Mouse (Mus musculus): ENCODE measurements around the gene Cenpk. TPM values are rescaled to one million over a fixed set of nuclear protein-coding genes. Genes with fewer than 3 reads are reported as not detected.
"Not testable (repeated sequence)": the region's sequence is repeated elsewhere in the genome, so short reads cannot be mapped to it uniquely, and the experiment has no call there.

Cenpk gene
- polyA plus RNA-seq (2016; fragmentation: Nextera tagmentation; extraction: Ambion mirVana), result 85.3 and 97.2 TPM in 2 replicates

DNA sequence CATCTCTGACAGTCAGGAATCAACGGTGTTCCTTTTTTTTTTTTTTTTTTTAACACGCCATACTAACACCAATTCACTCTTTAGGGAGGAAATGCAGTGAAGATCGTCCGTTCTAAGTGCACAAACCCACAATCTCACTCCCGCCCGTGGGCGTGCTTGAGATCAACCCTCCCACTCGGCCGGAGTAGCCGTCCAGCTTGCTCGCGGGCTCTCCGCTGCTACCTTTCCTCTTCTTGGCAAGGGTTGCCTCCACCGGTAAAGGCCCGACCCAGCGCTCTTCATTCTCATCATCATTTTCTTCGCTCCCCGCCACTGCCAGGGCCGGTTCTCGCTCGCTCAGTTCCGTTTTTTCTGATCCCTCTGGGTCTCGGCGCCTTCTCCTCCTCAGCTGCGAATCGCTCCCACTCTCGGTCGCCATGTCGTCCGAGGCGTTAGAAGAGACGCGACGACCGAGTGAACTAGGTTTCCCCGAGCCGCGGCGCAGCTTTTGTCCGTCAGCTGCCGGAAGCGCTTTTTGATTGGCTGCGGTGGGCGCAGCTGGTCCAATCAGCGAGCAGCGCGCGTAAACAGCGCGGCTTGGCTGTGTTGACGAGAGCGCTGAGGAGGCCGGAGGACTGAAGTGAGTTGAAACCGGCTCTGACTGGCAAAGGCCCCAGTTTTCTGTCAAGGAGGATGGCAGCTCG lies at the start of gene Cenpk, which contains the start of gene Ppwd1:
TSS of gene Cenpk (plus strand) at position 228 of the 683 bp plus-strand sequence.
TSS of gene Ppwd1 (minus strand) at position 460 of the 683 bp plus-strand sequence.
- H3K27me3 ChIP-seq (replicated peaks; ENCODE audit: low read depth, poor library complexity, severe bottlenecking), result no peaks in the 10 kb centered on the region
- no peaks in the 10 kb centered on the region for H3K9me3 ChIP-seq
- H3K27ac ChIP-seq (replicated peaks), result peak within 1 kb of the TSS; percentile 97
- peak within 1 kb of the TSS; percentile 77 for H3K4me3 ChIP-seq
- under 1% methylated on average over 55 of the region's 55 CpGs for WGBS
- peak; percentile 98 for DNase-seq (ENCODE audit: low spot score)
- H3K36me3 ChIP-seq (replicated peaks), result peaks cover 23% of the 10 kb centered on the region
- H3K4me1 ChIP-seq, result peaks cover 22% of the 10 kb centered on the region

DNA sequence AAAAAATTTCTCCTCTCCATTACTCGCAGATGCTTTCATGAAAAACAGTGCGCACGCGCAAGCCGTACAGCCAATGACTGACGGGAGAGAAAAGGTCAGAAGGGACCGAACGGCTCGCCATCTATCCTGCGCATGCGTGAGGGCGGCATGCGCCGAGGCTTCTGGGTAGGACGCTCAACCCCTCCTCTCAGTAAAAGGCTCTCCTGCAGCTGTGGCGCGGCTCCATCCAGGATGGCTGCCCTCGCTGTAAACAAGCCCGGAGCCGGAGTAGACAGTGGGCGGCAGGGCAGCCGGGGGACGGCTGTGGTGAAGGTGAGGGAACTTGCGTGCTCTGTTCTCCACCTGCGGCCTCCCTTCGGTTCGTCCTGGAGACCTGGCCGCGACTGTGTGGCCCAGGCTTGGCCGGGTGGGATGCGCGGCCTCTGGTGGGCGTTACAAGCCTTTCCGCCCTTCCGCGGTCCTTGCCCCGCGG lies 49.7 kb upstream of the Cenpk start, which contains the start of gene Trim23:
TSS of gene Trim23 (plus strand) at position 148 of the 472 bp plus-strand sequence.
- Histone ChIP-seq H3K27ac (replicated peaks) (peak within 1 kb of the TSS; percentile 92), H3K9me3 (no peaks in the 10 kb centered on the region), H3K4me1 (peaks cover 18% of the 10 kb centered on the region), H3K4me3 (peak within 1 kb of the TSS; percentile 82), H3K36me3 (replicated peaks) (peaks cover 48% of the 10 kb centered on the region), H3K27me3 (replicated peaks; ENCODE audit: low read depth, poor library complexity, severe bottlenecking) (no peaks in the 10 kb centered on the region)
- peak; percentile 97 for DNase-seq (ENCODE audit: low spot score)
- WGBS, result under 1% methylated on average over 38 of the region's 38 CpGs

DNA sequence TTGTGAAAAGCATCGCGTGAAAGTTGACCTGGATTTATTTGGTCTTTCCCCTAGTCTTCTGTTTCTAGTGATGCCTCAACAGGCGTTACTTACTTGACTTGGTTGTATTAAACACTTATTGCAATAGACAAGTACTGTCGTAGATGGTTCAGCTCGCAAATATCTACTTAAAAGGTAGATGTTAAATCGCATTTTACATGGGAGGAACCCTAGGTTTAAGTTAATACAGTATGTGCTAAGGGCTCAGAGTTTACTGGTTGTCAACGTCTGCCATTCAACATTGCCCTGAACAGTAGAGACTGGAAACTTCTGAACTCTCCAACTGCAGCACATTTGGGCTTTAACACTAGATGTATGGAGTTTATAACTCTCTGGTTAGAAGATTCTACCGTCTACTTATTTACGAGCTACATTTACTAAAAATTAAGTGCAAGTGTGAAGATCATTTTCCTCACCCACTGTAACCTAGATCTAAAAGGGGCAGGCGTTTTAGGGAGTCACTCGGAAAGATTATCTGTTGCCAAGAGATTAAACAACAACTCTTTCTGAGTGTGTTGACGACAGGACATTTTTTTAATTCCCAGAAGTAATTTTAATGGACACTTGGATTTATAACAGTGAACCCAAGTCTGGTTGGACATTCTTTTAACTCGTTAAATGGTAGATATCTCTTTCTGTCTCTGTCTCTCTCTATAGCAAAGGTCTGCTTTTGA lies 49.1 kb upstream of the Cenpk start:
- Histone ChIP-seq H3K9me3 (no peaks in the 10 kb centered on the region), H3K4me1 (peaks cover 18% of the 10 kb centered on the region), H3K4me3 (peak overlapping the region; percentile 82), H3K27me3 (replicated peaks; ENCODE audit: low read depth, poor library complexity, severe bottlenecking) (no peaks in the 10 kb centered on the region), H3K27ac (replicated peaks) (peak overlapping the region; percentile 92), H3K36me3 (replicated peaks) (peaks cover 51% of the 10 kb centered on the region)
- 23% methylated on average over 13 of the region's 13 CpGs for WGBS
- DNase-seq (ENCODE audit: low spot score), result no peak

DNA sequence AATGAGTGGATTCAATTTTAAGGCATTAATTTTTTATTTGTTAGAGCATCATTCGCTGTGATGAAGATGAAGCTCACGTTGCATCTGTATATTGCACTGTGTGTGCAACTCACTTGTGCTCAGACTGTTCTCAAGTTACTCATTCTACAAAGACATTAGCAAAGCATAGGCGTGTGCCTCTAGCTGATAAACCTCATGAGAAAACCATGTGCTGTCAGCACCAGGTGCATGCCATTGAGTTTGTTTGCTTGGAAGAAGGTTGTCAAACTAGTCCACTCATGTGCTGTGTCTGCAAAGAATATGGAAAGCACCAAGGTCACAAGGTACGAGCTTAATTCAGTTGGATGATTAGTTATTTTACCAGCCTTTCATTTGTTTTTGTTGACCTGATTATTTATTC lies 41.1 kb upstream of the Cenpk start:
- H3K4me3 ChIP-seq, result no peak overlapping the region
- H3K27ac ChIP-seq (replicated peaks), result no peak overlapping the region
- no peak for DNase-seq (ENCODE audit: low spot score)
- 91% methylated on average over 4 of the region's 4 CpGs for WGBS
- no peaks in the 10 kb centered on the region for H3K9me3 ChIP-seq
- H3K27me3 ChIP-seq (replicated peaks; ENCODE audit: low read depth, poor library complexity, severe bottlenecking), result no peaks in the 10 kb centered on the region
- H3K4me1 ChIP-seq, result no peaks in the 10 kb centered on the region
- H3K36me3 ChIP-seq (replicated peaks), result peaks cover 82% of the 10 kb centered on the region

GRCm38 (mm10) chr13:104195891-104196290 lies 32.5 kb upstream of the Cenpk start:
- not testable (repeated sequence) for H3K9me3 ChIP-seq; DNase-seq (ENCODE audit: low spot score); H3K4me3 ChIP-seq; H3K27me3 ChIP-seq (replicated peaks; ENCODE audit: low read depth, poor library complexity, severe bottlenecking); H3K4me1 ChIP-seq; H3K27ac ChIP-seq (replicated peaks)
- peaks cover 74% of the 10 kb centered on the region for H3K36me3 ChIP-seq (replicated peaks)

GRCm38 (mm10) chr13:104204313-104204712 lies 24.1 kb upstream of the Cenpk start:
- Histone ChIP-seq H3K27ac (replicated peaks) (no peak overlapping the region), H3K9me3 (no peaks in the 10 kb centered on the region), H3K4me3 (no peak overlapping the region), H3K36me3 (replicated peaks) (peaks cover 70% of the 10 kb centered on the region), H3K27me3 (replicated peaks; ENCODE audit: low read depth, poor library complexity, severe bottlenecking) (no peaks in the 10 kb centered on the region), H3K4me1 (no peaks in the 10 kb centered on the region)
- 85% methylated on average over 1 of the region's 1 CpGs for WGBS
- DNase-seq (ENCODE audit: low spot score), result no peak

- Histone ChIP-seq H3K27me3 (replicated peaks; ENCODE audit: low read depth, poor library complexity, severe bottlenecking) (no peaks in the 10 kb centered on the region), H3K4me1 (peaks cover 22% of the 10 kb centered on the region)
- 73% methylated on average over 3 of the region's 3 CpGs for WGBS
Observed at GRCm38 (mm10) chr13:104227478-104227877, 933 bp upstream of the Cenpk start.

DNA sequence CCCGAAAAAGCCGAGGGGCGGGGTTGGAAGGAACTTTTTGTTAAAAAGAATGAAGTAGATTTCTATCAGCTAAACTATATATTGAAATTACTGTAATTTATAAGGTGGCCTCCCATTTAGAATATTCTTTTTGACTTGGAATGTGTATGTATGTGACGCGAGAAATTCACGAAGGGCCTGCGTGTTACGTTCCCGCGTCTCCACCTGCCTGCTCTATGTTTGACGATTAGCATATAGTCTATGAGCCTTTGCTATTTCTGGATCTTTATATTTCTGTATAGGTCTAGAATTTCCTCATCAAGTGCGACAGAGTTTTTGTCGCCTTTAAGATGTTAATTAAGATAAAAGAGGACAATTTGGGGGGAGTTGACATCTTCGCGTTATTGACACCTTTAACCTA lies 770 bp downstream of the Cenpk start:
- DNase-seq (ENCODE audit: low spot score), result no peak
- peaks cover 24% of the 10 kb centered on the region for H3K36me3 ChIP-seq (replicated peaks)
- peak overlapping the region; percentile 77 for H3K4me3 ChIP-seq
- WGBS, result 9% methylated on average over 15 of the region's 15 CpGs
- H3K4me1 ChIP-seq, result peaks cover 22% of the 10 kb centered on the region
- peak overlapping the region; percentile 97 for H3K27ac ChIP-seq (replicated peaks)
- no peaks in the 10 kb centered on the region for H3K27me3 ChIP-seq (replicated peaks; ENCODE audit: low read depth, poor library complexity, severe bottlenecking)
- H3K9me3 ChIP-seq, result no peaks in the 10 kb centered on the region

More at GRCm38 (mm10) chr13:104227478-104227877, 933 bp upstream of the Cenpk start:
- 0 out of 2 replicates have a peak overlapping the region, but pooled peaks have one; percentile 31 for H3K27ac ChIP-seq (replicated peaks)
- no peaks in the 10 kb centered on the region for H3K9me3 ChIP-seq
- peaks cover 24% of the 10 kb centered on the region for H3K36me3 ChIP-seq (replicated peaks)
- peak overlapping the region; percentile 77 for H3K4me3 ChIP-seq
- no peak for DNase-seq (ENCODE audit: low spot score)

- Histone ChIP-seq H3K4me1 (no peaks in the 10 kb centered on the region), H3K36me3 (replicated peaks) (no peaks in the 10 kb centered on the region), H3K27ac (replicated peaks) (no peak overlapping the region), H3K9me3 (no peaks in the 10 kb centered on the region), H3K27me3 (replicated peaks; ENCODE audit: low read depth, poor library complexity, severe bottlenecking) (no peaks in the 10 kb centered on the region), H3K4me3 (no peak overlapping the region)
- 91% methylated on average over 3 of the region's 3 CpGs for WGBS
- no peak for DNase-seq (ENCODE audit: low spot score)
Observed at GRCm38 (mm10) chr13:104258997-104259396, 30.6 kb downstream of the Cenpk start.

DNA sequence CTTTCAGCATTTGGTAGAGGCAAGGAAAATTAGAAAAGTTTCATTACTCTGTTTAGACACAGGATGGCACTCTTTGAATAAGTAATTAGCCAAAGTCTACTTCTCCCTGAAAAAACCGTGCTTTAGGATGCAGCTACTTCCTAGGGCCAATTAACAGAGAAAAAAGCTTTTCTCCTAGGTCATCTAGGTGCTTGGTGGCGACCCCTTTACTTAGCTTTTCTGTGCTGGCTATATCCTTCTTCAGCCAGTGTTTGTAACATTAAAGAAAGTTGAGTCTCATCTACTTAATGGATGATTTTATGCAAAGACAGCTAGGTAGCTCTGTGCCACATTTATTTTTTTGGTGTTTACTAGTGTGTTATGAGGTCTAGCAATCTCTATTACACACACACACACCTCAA lies 56.6 kb downstream of the Cenpk start:
- DNase-seq (ENCODE audit: low spot score), result no peak
- no peak overlapping the region for H3K27ac ChIP-seq (replicated peaks)
- WGBS, result 2% methylated on average over 2 of the region's 2 CpGs
- H3K4me1 ChIP-seq, result peaks cover 30% of the 10 kb centered on the region
- H3K4me3 ChIP-seq, result no peak overlapping the region
- no peaks in the 10 kb centered on the region for H3K27me3 ChIP-seq (replicated peaks; ENCODE audit: low read depth, poor library complexity, severe bottlenecking)
- H3K36me3 ChIP-seq (replicated peaks), result no peaks in the 10 kb centered on the region
- no peaks in the 10 kb centered on the region for H3K9me3 ChIP-seq

DNA sequence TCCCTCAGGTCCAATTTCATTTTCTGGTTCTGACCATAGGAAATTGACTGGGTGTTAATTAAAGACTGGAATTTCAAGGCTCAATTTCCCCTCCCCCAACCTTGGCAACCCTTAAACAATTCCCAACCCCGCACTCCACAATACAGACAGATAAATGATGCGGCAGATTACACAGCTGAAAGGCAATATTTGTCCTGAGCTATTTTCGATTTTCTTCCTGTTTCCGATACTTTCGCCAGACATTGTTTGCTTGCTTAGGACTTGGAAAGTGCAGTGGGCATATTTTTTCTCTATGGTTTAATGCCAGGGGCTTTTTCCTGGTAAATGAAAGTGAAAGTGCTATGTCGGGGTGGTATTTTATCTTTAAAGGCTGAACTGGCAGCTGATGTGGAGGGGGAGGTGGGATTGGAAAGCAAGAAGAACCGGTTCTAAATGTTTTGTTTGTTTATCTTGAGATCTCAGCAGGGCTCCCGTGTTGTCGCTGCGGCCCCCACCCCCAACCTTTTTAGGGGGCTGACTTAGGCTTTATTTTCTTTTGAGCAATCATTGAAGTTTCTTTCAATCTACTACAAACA lies 57.4 kb downstream of the Cenpk start:
- 2% methylated on average over 10 of the region's 10 CpGs for WGBS
- no peaks in the 10 kb centered on the region for H3K9me3 ChIP-seq
- H3K27ac ChIP-seq (replicated peaks), result peak overlapping the region; percentile 86
- no peaks in the 10 kb centered on the region for H3K36me3 ChIP-seq (replicated peaks)
- H3K27me3 ChIP-seq (replicated peaks; ENCODE audit: low read depth, poor library complexity, severe bottlenecking), result no peaks in the 10 kb centered on the region
- peaks cover 30% of the 10 kb centered on the region for H3K4me1 ChIP-seq
- DNase-seq (ENCODE audit: low spot score), result peak; percentile 17
- peak overlapping the region; percentile 61 for H3K4me3 ChIP-seq

DNA sequence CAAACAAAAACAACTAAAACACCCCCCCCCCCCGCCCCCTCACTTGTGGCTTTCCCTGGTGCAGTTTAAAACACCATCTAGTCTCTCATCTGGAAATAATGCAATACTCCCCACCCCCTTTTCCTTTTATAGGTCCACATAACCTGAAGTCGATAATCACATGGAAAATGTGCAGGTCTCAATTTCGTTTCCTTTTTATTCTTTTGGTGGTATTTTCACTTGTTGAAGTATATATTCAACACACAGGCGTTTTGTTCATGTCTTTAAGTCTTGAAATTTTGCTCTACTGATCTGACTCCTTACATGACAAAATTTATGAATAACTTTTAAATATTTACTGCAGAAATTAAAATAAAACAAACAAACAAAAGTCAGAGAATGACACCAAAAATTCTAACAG lies 57.9 kb downstream of the Cenpk start:
- no peaks in the 10 kb centered on the region for H3K27me3 ChIP-seq (replicated peaks; ENCODE audit: low read depth, poor library complexity, severe bottlenecking)
- DNase-seq (ENCODE audit: low spot score), result no peak

More for the DNA sequence above, 57.9 kb downstream of the Cenpk start:
- WGBS, result under 1% methylated on average over 4 of the region's 4 CpGs
- peak overlapping the region; percentile 86 for H3K27ac ChIP-seq (replicated peaks)
- peak overlapping the region; percentile 61 for H3K4me3 ChIP-seq
- H3K36me3 ChIP-seq (replicated peaks), result no peaks in the 10 kb centered on the region
- H3K9me3 ChIP-seq, result no peaks in the 10 kb centered on the region
- peaks cover 30% of the 10 kb centered on the region for H3K4me1 ChIP-seq

Data from embryonic facial prominence, embryonic 10.5 days (tissue).